Mouse (Mus musculus) stomach, embryonic 14.5 days (tissue): Measurements from ENCODE around the gene Hmga2. TPM values are rescaled to one million over a fixed set of nuclear protein-coding genes. Genes with fewer than 3 reads are reported as not detected.

Experiments
- ATAC-seq: fragments of 200-750 bp; cut with Nextera tagmentation; 2 replicates; pipeline ENCODE4 v1.8.0; 2017; ENCODE audit warnings: low read depth, moderate TSS enrichment; ENCODE audit not compliant: insufficient number of reproducible peaks, insufficient read depth, low FRiP score
- H3K27ac ChIP-seq: fragments of 300-500 bp; sonication (generic); 2 replicates; pipeline ENCODE4 v1.5.1; 2014; ENCODE audit warnings: mild to moderate bottlenecking, low read length, moderate library complexity, mixed read lengths
- H3K27me3 ChIP-seq: fragments of 300-500 bp; sonication (generic); 2 replicates; pipeline ENCODE4 v1.6.1; 2014; ENCODE audit warnings: low read length, control low read depth, mixed read lengths; ENCODE audit not compliant: control insufficient read depth, insufficient read depth
- H3K36me3 ChIP-seq: fragments of 300-500 bp; sonication (generic); 2 replicates; pipeline ENCODE4 v1.6.1; 2014; ENCODE audit warnings: mild to moderate bottlenecking, control low read depth, low read length, moderate library complexity, mixed read lengths; ENCODE audit not compliant: control insufficient read depth, insufficient read depth
- H3K4me1 ChIP-seq: fragments of 300-500 bp; sonication (generic); 2 replicates; pipeline ENCODE4 v1.6.1; 2014; ENCODE audit warnings: low read length, control low read depth, mixed read lengths; ENCODE audit not compliant: control insufficient read depth, insufficient read depth
- H3K4me2 ChIP-seq: fragments of 300-500 bp; sonication (generic); replicated peaks from 2 replicates; pipeline ENCODE4 v1.6.1; 2014; ENCODE audit warnings: low read depth, low read length, control low read depth
- H3K4me3 ChIP-seq: fragments of 300-500 bp; sonication (generic); 2 replicates; pipeline ENCODE4 v1.5.1; 2014; ENCODE audit warnings: low read depth, low read length, control low read depth
- H3K9ac ChIP-seq: fragments of 300-500 bp; sonication (generic); replicated peaks from 2 replicates; pipeline ENCODE4 v1.6.1; 2014; ENCODE audit warnings: low read depth, mild to moderate bottlenecking, control low read depth, low read length, moderate library complexity, mixed read lengths
- H3K9me3 ChIP-seq: fragments of 300-500 bp; sonication (generic); 2 replicates; pipeline ENCODE4 v1.6.1; 2016; ENCODE audit warnings: low read depth, low read length, control low read depth; ENCODE audit not compliant: control insufficient read depth
- WGBS: fragments of 180-500 bp; shearing (Covaris S2); extraction: QIAGEN DNeasy Blood & Tissue Kit; methylation state at CpG from one replicate; pipeline ENCODE4 v1.1.7; 2014; 5-methylcytosine and 5-hydroxymethylcytosine counted together
- polyA plus RNA-seq: library from polyadenylated mRNA; unstranded; fragments of >200 nt; fragmentation: Nextera tagmentation; extraction: Ambion mirVana; gene quantifications from 2 replicates; pipeline ENCODE4 v1.2.1, GENCODE M21; 2014

Gene Hmga2
- polyA plus RNA-seq, 1 experiment from 2014 or later, result 57.8 TPM

DNA sequence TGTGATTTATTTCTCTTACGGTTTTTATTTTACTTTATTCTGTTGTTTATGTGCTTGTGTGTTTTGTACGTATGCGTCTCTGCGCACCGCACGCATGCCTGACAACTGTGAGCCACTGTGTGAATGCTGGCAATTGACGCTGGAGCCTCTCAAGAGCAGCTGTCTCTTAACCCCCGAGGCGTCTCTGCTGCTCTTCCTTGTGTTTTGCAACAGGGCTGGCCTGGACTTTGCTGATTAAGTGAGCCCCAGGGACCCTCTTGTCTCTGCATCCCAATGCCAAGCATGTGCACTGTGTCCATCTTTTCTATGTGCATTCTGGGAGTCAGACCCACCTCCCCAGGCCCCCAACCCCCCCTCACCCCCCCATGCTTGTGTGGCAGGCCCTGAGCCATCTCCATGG is 24.5 kb upstream of the Hmga2 start:
- Histone ChIP-seq H3K4me1 (no peaks in the 10 kb centered on the region), H3K27me3 (no peaks in the 10 kb centered on the region), H3K9me3 (no peaks in the 10 kb centered on the region), H3K4me2 (no peak overlapping the region), H3K4me3 (no peak overlapping the region), H3K9ac (no peak overlapping the region), H3K27ac (no peak overlapping the region), H3K36me3 (no peaks in the 10 kb centered on the region)
- no peak for ATAC-seq
- 74% methylated on average over 9 of the region's 9 CpGs for WGBS

DNA sequence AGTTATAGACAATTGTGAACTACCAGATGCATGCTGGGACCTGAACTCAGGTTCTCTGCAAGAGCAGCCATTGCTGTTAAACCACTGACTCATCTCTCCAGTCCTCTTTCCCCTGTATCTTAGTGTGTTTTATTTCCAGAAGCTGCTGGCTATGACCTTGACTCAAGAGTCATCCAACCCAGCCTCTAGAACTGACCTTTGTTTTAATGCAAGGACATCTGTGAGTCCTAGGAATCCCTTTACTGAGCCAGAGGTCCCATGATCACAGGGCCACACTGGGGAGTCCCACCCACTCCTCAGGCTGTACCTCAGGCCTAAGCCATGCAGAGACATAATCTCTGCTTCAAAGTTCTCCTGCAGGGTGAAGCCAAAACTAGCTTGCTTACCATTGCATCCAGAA is 21.8 kb upstream of the Hmga2 start:
- no peak for ATAC-seq
- H3K4me3 ChIP-seq, result no peak overlapping the region
- H3K4me1 ChIP-seq, result no peaks in the 10 kb centered on the region
- no peaks in the 10 kb centered on the region for H3K9me3 ChIP-seq
- H3K9ac ChIP-seq, result no peak overlapping the region
- no peak overlapping the region for H3K4me2 ChIP-seq
- no peak overlapping the region for H3K27ac ChIP-seq
- H3K27me3 ChIP-seq, result no peaks in the 10 kb centered on the region
- H3K36me3 ChIP-seq, result no peaks in the 10 kb centered on the region

DNA sequence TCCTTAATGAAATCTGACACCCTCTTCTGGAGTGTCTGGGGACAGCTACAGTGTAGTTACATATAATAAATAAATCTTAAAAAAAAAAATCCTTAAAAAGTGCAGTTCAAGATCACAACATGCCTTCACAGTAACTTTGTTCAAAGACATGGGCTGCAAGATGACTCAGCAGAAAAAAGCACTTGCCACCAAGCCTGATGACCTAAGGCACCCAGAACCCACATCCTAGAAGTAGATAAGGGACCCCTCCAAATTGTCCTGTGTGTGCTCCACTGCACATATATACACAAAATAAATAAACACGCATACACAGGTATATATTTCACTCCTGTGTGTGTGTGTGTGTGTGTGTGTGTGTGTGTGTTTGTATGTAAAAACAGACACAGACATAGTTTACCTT is 18.4 kb upstream of the Hmga2 start:
- Histone ChIP-seq H3K9ac (no peak overlapping the region), H3K4me2 (no peak overlapping the region), H3K9me3 (no peaks in the 10 kb centered on the region), H3K4me1 (no peaks in the 10 kb centered on the region), H3K27me3 (no peaks in the 10 kb centered on the region), H3K27ac (no peak overlapping the region), H3K4me3 (no peak overlapping the region), H3K36me3 (no peaks in the 10 kb centered on the region)
- no peak for ATAC-seq
- 91% methylated on average over 1 of the region's 1 CpGs for WGBS

DNA sequence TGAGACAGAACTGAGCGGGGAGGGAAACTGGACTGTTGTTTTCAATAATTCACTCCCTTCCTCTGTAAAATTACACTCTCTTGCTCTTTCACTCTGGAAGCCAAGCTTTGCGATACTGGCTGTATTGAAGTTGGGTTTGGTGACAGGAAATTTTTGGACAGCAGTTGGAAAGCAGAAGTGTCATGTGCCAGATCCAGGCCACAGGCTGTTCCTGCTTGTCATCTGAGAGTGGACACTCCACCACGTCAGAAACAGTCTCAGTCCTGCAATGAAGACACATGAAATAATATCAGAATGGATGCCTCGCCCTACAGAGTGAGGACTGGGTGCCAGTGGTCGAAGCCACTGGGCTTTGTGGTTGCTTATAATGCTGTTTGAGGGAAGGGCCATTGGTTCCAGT is 15.2 kb upstream of the Hmga2 start:
- Histone ChIP-seq H3K27me3 (no peaks in the 10 kb centered on the region), H3K4me2 (no peak overlapping the region), H3K4me1 (no peaks in the 10 kb centered on the region), H3K9ac (no peak overlapping the region), H3K36me3 (no peaks in the 10 kb centered on the region), H3K9me3 (peaks cover 2% of the 10 kb centered on the region; the same call in 1 of the 2 replicates), H3K4me3 (no peak overlapping the region), H3K27ac (no peak overlapping the region)
- ATAC-seq, result no peak
- WGBS, result 81% methylated on average over 5 of the region's 5 CpGs

DNA sequence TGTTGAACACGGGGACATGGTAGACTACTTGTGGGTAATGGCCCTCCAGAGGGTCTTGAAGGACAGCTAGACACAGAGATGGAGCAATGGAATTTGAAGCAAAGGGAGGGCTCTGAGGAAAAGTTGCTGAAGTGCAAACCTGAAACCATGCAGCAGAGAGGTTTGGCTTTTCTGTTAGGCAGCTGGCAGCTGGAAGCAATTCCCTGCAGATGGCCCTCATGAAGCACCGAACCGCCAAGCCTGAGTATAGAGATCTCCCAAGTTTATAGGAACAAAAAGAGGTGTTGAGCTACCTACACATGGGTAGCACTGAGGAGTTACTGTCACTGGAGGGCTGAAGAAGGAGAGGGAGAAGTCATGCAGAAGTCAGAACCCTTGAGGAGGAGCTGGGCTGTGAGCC is 13.3 kb upstream of the Hmga2 start:
- Histone ChIP-seq H3K9ac (no peak overlapping the region), H3K27ac (no peak overlapping the region), H3K36me3 (no peaks in the 10 kb centered on the region), H3K4me1 (no peaks in the 10 kb centered on the region), H3K27me3 (no peaks in the 10 kb centered on the region), H3K4me3 (no peak overlapping the region), H3K4me2 (no peak overlapping the region), H3K9me3 (peaks cover 6% of the 10 kb centered on the region; the same call in 1 of the 2 replicates)
- ATAC-seq, result no peak
- 79% methylated on average over 3 of the region's 3 CpGs for WGBS

DNA sequence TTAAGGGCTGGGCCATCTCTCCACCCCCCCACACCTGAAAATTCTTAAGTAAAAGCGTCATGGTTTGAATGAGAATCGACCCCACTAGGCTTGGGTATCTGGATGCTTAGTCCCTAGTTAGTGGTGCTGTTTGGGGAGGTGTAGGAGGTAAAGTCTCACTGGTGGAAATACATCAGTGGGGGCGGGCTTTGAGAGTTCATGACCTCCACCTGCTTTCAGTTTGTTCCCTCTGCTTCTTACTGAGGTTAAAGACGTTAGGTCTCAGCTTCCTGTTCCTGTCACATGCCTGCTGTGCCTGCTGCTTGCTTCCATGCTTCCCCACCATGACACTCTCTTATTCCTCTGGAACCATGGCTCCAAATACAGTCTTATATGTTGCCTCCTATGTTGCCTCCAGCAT is 12.3 kb upstream of the Hmga2 start:
- ATAC-seq, result no peak
- Histone ChIP-seq H3K4me1 (no peaks in the 10 kb centered on the region), H3K36me3 (no peaks in the 10 kb centered on the region), H3K4me3 (no peak overlapping the region), H3K9me3 (peaks cover 6% of the 10 kb centered on the region; the same call in 1 of the 2 replicates), H3K27ac (no peak overlapping the region), H3K9ac (no peak overlapping the region), H3K27me3 (no peaks in the 10 kb centered on the region), H3K4me2 (no peak overlapping the region)
- 74% methylated on average over 4 of the region's 4 CpGs for WGBS

DNA sequence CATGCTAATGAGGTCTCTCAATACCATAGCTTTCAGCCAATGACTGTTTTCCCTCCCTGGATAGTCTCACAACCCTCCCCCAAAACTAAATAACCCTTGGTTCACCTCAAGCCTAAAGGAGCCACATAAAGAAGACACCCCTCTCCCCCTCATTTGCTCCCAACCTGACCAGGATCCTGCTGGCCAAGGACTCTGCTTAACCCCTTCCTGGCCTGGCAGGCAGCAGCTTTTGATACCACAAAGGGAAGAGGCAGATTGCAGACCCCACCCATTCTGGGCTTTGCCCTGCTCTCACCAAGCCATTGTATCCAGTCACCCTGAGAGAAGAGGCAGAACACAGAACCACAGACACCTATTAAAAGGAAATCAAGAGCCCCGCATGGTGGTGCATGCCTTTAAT is 11.6 kb upstream of the Hmga2 start:
- 95% methylated on average over 1 of the region's 1 CpGs for WGBS
- no peak for ATAC-seq

DNA sequence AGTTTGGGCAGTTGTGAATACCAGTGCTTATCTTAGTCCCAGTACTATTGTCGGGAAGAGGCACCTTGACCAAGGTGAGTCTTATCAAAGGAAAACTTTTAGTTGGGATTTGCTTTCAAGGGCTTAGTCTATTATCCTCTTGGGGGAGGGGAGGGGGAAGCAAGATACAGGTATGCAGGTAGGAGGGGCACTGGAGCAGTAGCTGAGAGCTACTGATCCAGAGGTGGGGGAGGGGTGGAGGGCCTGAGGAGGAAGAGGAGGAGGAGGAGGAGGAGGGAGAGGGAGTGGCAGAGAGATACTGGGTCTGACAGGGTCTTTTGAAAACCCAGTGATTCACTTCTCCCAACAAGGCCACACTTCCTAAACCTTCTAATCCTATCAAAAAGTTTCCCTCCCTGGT is 9.2 kb upstream of the Hmga2 start:
- no peak overlapping the region for H3K4me3 ChIP-seq
- H3K9ac ChIP-seq, result no peak overlapping the region
- WGBS, result 54% methylated on average over 1 of the region's 1 CpGs
- peaks cover 6% of the 10 kb centered on the region; the same call in 1 of the 2 replicates for H3K9me3 ChIP-seq
- no peaks in the 10 kb centered on the region for H3K27me3 ChIP-seq
- no peaks in the 10 kb centered on the region for H3K36me3 ChIP-seq
- H3K4me1 ChIP-seq, result no peaks in the 10 kb centered on the region
- no peak overlapping the region for H3K4me2 ChIP-seq
- no peak for ATAC-seq
- H3K27ac ChIP-seq, result no peak overlapping the region

More for the DNA sequence above, 11.6 kb upstream of the Hmga2 start:
- peaks cover 6% of the 10 kb centered on the region; the same call in 1 of the 2 replicates for H3K9me3 ChIP-seq
- H3K27ac ChIP-seq, result no peak overlapping the region
- H3K4me2 ChIP-seq, result no peak overlapping the region
- no peak overlapping the region for H3K9ac ChIP-seq
- H3K27me3 ChIP-seq, result no peaks in the 10 kb centered on the region
- no peaks in the 10 kb centered on the region for H3K36me3 ChIP-seq
- no peaks in the 10 kb centered on the region for H3K4me1 ChIP-seq
- H3K4me3 ChIP-seq, result no peak overlapping the region

DNA sequence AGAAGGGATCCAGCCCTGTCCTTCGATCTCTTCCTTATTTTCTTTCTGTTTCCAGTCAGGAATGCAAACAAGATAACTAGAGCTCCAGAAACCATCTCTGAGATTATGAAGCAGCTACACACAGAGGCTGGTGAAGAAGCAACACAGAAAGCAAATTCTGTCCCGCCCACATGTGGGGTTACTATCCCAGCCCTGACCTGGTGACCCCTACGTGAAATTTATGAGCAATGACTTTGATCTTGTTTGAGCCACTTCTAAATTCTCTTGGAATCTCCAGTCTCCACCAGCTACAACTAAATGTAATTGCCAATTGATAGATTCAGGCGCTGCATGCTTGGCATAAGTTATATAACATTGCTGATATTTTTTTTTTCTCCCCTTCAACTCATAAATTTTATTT is 7.9 kb upstream of the Hmga2 start:
- Histone ChIP-seq H3K9ac (no peak overlapping the region), H3K4me2 (no peak overlapping the region), H3K27ac (no peak overlapping the region), H3K9me3 (peaks cover 6% of the 10 kb centered on the region; the same call in 1 of the 2 replicates), H3K4me1 (no peaks in the 10 kb centered on the region), H3K36me3 (no peaks in the 10 kb centered on the region), H3K4me3 (no peak overlapping the region), H3K27me3 (no peaks in the 10 kb centered on the region)
- 64% methylated on average over 4 of the region's 4 CpGs for WGBS
- no peak for ATAC-seq
